Mouse (Mus musculus) ES-E14 (cell line): ENCODE results near the gene Kcnk18.

ENCODE experiments used
- CHD2 ChIP-seq: IDR thresholded peaks from 2 replicates; pipeline ENCODE4 v1.6.1; 2014; ENCODE audit warnings: mild to moderate bottlenecking, low read depth, low read length, inconsistent platforms
- HCFC1 ChIP-seq: IDR thresholded peaks from 2 replicates; pipeline ENCODE4 v1.6.1; 2012; ENCODE audit warnings: low read length, inconsistent platforms, borderline replicate concordance; ENCODE audit not compliant: insufficient read depth

GRCm38 (mm10) chr19:59263171-59263570 is 44.2 kb downstream of the Kcnk18 start:
- TF ChIP-seq CHD2 (no peak), HCFC1 (no peak)
